Mouse (Mus musculus) gastrocnemius, adult 8-10 months (tissue): Measurements from ENCODE around the gene Calcoco1. TPM values are rescaled to one million over a fixed set of nuclear protein-coding genes. Genes with fewer than 3 reads are reported as not detected.

Experiments used
- DNase-seq, 2 experiments: peaks; one replicate each; pipeline ENCODE4 v3.0.0; 2022; ENCODE audit warnings: low spot score in 2 of 2
- total RNA-seq, 4 experiments: library from RNA; stranded (reverse); gene quantifications; 2 replicates each; pipeline ENCODE4 v1.2.4; 2022

Calcoco1 gene
- total RNA-seq = 10 to 100 TPM; 65.5 to 80.9 (median 72.9) TPM

DNA sequence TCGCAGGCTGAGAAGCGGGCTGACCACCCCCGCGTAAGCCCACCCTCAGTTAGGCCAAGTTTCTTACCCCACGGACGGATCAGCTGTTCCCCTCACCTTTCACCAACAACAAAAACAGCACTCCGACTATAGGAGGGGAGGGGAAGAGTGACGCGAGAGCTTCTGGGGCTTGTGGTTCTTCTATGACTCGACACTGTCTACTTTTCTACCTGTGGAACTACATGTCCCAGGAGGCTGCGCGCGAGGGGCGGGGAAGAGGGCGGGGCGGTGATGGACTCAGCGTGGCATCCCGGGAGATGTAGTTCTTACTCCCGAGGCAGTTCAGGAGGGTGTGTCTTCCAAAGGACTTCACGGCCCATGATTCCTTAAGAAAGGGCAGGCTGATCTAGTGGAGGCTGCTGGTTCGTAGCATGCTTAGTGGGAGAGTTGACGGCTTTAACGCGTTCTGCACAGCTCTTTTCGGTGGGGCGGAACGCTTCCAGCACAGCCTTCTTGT lies at the start of gene Calcoco1:
Gene Calcoco1, minus strand, starts transcription at position 199 of the 496 bp plus-strand sequence.
- peak; percentile 94 to 96 for DNase-seq

DNA sequence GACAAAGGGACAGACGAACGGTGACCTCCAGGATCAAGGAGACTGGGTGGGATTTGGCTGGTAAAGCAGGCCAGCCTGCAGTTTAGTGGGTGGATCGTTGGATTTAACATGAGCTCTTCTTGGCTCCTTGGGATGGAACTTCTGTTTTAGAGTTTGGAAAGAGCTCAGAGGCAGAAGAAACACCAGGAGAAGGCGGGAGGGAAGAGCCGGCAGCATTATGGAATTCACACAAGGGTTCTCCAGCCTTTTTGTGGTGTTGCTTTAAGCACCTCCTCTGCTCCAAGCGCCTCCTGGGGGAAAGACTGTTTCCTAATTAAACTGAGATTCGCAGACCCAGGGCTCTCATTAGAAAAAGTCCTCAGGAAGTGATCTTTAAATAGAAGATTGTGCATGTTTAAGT lies 48.9 kb upstream of the Calcoco1 start:
- no peak for DNase-seq

DNA sequence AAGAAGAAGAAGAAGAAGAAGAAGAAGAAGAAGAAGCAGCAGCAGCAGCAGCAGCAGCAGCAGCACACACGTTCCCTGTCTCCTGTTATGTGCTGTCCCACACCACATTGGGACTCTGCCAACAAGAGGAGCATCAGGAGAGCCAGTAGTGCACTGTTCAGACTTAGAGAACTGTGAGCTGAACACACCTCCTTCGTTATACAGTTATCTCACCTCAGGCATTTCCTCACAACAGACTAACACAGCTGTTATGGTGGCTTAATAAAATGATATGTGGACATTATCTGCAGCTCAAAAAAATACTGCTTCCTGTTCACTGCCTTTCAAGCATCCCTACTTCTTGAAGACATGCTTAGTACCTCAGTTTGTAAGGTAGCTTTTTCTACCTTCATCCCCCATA lies 43.2 kb upstream of the Calcoco1 start:
- DNase-seq = no peak

DNA sequence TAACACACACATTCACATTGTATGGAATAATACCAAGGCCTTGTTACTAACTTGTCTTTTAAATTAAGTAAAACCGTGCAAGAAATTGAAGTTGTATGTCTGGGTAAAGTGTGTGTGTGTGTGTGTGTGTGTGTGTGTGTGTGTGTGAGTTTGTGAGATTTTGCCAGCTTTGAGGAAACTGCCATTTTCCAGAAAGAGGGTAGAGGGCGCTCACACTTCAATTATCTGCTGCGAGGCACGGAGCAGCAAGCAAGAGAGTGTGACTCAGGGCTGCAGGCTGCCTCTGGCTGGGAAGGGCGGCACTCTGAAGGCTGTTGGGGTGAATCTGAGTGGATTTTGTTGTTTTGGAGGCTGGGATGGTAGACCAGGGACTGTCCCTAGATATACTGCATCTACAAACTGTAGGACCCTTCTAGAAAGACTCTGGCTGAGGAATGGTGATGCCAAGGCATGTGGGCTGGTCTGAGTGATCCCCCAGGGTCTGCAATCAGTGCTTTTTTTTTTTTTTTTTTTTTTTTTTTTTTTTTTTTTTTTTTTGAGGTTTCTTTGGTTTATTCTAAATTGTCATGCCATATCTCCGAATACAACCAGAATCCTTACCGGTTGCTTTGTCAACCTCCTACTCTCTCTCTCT lies 39.9 kb upstream of the Calcoco1 start:
- DNase-seq = peak in 1 of 2 experiments; percentile 51

DNA sequence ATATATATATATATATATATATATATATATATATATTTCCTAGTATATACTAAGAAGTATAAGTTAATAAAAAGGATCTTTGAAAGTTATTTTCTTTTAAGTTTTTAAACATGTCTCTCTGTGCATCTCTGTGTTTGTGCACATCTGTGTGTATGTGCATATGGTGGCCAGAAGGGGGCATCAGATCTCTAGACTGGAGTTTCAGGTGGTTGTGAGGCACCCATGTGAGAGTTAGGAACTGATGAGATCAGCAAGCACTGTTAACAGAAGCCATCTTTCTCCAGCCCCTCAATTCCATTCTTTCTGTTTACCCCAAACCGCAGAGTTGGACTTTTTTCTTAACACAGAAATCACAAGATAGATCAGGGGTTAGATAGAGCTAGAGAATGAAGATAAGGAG lies 35.7 kb upstream of the Calcoco1 start:
- DNase-seq = no peak

DNA sequence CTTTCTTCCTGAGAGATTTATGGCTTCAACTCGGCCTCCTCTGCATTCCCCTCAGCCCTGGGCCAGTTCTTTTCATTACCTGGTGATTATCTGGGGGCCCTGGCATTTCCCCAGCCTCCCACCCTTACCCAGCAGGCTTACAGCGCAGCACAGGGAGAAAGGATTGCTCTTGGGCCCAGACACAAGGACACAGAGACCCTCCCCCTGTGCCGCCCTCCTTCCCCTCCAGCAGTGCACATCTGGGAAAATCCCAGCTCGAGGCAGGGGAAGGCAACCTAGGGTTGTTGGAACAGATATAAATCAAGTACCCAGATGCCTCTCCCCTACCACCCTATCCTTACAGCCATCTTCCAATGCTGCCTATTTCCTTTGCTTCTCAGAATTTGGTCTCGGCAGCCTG lies 33.1 kb upstream of the Calcoco1 start:
- DNase-seq = no peak

DNA sequence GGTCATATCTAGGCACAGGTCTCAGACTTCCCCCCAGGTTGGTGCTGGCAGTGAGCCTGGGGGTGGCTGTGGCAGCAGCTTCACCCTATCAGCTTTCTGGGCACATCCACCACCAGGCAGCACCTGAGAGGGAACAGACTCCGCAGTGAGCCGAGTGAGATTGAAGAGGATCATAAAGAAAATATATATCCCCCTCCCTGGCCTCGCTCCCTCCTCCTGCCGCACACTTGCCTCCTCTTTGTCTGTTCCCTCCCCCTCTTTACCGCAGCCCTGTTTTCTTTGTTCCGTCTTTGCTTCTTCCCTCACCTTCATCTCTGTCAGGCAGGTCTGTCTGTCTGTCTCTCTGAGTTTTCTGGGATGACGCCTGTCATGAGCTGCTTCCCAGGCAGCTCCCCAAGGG lies 32.4 kb upstream of the Calcoco1 start:
- no peak for DNase-seq

DNA sequence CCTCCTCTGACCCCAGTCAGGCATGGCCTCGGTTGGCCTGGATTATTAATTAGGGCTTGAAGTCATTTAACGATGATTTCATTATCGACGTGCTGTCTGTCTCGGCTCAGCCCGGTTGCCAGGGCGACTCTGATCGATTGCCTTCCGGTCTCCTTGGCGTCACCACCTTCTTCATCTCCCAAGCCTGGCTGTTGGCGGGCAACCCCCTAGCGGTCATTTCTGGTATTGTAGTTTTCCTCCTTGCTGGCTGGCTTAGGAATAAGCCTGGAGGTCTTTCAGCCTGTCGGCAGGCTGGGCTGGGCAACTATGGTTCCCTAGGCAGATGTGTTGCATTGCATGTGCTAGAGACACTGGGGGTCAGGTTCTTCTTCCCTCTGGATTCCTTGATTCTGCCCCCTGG lies 31.2 kb upstream of the Calcoco1 start:
- peak in 1 of 2 experiments; percentile 17 for DNase-seq

DNA sequence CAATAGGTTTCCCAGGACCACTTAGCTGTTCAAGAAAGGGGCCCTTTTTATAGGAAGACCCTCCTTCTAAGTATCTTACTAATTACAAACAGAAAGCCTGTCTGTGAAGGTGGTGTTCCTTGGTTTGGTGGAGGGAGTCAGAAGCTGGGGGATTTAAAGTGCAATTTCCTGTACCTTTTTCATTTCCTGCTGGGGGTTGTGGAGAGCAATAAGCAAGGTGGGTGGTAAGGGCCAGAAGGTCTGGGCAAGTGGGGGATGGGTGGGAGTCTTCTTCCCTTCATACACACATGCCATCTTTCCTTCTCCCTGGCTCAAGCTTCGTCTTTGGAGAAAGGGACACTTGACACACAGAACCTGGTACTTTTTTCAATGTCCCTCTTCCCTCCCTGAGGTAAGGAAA lies 30.2 kb upstream of the Calcoco1 start:
- DNase-seq = no peak

DNA sequence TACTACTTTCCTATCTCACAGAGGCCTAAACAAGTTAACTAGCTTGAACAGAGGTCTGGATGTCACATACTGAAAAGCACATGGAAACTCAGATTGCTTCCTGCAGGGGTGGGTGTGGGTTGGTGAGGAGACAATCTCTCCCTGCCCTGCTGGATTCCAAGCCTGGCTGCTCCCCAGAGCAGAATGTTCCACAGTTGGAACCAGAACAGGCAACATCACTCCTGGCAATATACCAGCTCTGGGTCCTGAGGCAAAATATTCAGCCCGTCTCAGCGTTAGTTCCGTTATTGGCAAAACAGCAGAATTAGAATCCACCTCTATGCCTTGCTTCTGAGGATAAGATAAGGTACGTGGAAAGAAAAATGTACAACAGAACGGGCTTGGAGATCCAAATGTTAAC lies 28.3 kb upstream of the Calcoco1 start:
- DNase-seq = no peak

DNA sequence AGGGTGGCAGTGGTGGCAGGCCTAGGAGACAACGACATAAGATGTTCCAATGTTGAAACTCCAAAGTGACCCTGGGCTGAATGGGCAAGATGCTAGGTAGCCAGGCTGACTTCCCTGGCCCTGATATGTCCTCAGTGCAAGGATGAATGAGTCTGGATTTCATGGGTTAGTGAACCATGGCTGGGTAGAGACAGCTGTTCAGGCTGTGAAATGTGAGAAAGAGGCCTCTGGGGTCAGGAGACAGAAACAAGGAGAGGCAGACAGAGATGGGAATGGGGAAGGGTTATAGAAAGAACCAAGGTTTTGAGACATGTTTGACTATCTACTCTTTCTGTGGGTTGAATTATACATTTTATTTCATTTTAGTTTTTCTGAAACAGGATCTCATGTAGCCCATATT lies 27.1 kb upstream of the Calcoco1 start:
- DNase-seq = no peak

DNA sequence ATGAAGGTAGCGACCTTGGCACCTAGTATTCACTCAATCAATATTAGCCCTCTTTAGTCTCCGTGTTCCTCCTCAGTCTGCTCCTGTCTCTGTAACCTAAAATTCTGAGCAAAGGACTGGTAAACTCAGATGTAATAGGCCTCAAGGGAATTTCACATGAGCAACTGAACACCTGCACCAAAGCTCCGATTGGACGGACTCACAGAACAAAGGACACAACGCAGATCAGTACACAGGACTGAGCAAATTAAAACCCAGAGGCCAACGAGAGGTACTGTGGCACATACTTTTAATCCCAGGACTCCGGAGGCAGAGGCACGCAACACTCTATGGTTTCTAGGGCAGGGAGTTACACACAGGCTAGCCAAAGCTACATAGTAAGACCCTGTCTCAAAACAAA lies 25.9 kb upstream of the Calcoco1 start:
- DNase-seq = no peak

DNA sequence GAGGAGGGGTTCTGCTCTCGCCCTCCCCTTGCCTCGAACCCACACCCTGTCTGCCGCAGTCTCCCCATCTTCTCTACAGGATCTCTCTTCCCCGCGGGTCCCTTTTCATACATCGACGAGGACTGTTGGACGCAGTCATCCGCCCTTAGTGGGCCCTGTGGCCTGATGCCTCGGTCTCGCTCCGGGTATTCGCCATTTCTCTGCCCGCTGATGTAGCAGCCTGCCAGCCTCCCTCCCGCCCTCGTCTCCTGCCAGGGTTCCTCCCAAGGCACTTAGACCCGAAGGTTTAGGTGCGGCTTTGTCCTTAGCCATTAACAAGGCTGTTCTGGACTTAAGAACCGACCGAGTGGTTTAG lies 25.3 kb upstream of the Calcoco1 start:
- DNase-seq = no peak

DNA sequence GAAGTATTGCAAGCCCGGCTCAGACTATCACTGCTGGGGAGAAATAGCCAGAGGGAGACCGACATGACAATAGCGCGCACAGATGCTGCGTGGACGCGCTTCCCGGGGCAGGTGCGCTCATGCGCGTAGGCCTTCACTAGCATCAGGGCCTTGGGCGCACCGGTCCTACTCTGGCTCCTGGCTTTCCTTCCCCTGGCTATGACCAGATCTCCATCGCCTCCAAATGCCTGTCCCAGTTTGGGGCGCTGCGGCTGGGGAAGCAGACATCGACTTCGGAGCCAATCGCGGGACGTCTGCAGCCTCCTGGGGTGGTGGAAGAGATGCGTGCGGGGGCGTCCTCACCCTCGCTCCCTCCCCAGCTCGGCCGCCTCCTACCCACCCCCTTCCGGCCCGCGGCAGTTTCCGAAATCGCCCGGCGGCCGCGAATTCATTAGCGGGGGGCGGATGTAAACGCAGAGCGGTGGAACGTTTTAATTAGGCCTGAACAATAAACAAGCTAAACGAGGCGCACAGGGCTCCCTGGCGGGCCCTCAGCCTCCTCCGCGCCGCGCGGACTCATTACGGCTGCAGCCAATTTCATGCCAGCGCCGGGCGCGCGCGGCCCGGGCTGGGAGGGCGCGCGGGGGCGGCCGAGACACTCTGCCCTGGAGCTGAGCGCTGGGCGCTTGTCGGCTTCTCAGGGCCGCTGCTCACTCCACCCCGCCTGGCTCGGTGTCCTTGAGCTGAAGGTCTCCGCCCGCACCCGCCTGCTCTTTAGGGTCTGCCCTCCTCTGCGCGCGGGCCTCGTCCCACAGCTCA lies 24.7 kb upstream of the Calcoco1 start:
- DNase-seq = peak in 1 of 2 experiments; percentile 28

DNA sequence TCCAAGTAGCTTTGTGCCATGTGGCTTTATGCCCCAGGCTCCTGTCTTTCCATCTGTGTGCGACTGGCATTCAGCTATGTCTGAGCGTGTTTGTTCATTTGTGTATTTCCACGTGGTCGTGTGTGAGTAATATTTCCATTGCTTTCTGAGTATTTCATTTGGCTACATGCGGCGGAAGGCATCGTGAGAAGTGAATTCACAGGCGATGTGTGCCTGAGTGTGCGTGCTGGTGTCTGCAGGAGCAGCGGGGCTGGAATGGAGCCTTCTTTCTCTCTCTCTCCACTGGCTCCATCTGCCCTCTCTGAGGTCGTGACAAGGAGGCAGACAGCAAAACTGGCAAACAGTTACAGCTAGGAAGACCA lies 24.1 kb upstream of the Calcoco1 start:
- no peak for DNase-seq

DNA sequence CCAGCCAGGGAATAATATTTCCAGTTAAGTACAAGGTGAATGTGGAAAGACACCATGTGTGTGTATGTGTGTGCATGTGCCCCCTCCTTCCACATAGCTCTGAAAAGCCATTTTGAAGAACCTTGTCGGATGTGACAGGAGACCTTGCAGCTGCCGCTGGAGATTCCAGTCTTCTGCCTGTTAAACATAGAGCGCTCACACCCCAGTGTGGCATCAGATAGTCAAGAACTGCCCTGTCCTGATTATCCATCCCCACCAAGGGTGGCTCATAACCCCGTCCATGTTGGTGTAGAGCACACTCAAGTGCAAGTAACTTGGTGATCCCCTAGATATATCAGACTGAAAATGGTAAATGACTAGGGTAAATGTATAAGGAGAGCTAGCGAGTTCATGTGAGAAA lies 23.4 kb upstream of the Calcoco1 start:
- no peak for DNase-seq

DNA sequence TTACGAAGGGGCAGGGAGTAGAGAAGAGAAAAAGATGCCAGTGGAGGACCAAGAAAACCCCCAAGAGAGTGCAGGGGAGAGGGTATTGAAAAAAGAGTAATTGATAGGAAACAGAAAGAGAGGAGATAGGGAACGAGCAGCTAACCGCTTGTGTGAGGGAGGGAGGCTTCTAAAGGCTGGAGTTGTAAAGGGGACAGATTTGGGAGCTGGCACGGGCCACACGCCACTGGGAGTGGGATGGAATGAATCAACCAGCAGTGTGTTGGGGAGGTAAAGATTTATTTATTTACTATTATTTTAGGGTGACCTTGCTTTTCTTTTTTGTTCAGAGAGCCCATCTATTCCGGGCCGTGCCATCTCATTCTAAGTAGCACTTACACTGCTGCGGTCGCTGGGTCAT lies 22.9 kb upstream of the Calcoco1 start:
- DNase-seq = no peak

DNA sequence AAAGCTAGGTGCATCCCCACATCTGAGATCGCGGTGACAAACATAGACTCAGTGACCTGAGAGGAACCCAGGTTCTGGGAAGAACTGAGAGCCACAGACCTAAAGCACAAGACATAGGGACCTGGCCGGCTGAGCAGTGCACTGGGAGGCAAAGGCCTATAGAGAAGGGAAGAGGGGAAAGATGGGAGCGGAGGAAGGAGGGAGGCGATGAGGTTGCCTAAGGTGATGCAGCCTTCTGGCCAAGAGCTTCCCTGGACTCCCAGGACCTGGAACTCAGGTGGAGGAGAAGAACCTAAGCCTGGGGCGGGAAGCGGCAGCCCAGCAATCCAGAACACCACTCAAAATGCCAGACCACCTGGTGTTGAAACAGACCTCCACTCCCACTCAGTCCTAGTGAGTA lies 22.4 kb upstream of the Calcoco1 start:
- DNase-seq = no peak

DNA sequence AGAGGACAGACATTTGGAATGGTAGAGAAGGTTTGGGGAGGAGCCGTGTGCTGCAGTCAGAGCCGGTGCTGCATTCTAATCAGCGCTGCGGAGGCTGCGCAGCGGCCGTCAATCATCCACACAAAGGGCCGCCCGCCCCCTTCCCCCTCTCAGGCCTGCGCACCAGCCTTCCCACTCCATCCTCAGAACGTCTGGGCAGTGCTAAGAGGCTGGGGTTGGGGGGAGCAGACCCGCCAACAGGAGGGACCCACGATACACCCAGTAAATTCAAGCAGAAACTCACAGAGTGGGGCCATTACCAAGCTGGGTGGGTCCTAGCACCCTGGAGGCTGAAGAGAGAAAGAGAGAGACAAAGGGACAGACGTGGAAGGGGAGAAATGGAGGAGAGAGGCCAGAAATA lies 22.0 kb upstream of the Calcoco1 start:
- DNase-seq = no peak

DNA sequence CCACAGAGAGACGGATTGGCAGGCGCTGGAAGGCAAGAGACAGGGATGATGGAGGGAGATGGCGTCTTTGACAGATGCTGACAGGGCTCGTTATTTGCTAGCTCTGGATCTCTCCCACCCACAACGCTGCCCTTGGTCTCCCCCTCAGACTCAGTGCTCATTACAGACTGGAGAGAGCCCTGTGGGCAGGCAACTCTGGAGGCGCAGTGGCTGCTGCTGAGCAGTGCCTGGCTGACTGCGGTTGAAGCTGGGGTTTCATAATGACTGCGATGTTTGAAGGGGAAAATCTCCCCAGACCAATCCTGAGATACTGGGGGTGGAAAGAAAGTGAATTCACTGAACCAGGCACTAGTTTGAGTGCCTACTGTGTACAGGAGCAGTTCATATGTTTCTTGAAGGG lies 21.2 kb upstream of the Calcoco1 start:
- no peak for DNase-seq

DNA sequence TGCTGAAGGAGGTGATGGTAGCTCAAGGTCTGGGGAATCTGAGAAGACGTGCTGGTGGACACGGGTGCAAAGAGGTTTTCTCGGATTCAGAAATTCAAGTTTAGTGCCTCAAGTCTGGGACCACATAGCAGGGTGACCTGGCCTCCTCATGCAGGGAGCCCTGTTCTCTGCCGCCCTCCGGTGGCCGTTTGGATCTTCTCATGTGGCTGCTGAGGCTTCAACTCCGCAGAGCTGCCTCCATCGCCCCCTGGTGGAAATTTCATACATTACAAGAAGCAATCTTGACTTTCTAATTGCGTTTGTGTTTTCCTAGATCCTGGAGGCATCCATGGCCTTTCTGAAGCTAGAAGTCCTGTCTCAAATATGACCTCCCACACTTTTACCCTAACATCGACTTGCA lies 20.6 kb upstream of the Calcoco1 start:
- DNase-seq = peak; percentile 88 to 89

DNA sequence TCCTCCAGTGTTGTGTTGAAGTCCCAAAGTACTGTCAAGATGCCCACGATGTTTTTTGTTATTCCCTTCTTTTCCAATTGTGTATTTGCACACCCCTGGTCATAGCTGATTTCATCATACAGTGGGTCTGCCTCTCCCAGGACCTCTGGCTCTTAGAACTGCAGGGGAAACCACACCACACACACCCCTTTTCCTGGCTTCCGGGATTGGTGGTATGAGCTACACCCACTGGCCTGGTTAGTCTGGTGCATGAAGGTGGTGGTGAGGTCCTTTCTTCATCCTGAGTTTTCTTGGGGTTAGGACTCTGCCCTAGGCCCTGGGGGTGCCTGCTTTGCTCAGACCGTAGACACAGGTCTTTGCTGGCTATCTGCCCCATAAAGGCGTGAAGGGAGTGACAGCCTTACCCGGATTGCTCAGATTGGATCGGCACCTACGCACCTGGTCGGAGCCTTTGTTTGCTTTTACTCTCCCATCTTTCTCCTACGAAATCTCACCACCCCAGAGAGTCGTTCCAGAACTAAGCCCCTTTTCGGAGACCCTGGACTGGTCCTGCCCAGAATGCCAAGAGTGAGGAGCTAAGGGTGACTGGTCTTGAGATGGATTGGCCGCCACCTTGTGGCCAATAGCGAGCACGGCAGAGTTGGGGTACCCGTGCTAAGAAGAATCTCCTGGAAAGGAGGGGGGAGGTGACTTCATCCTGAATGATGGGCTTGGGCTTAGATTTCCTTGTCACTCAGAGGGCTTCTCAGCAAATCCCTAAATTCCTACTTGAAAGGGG lies 17.7 kb upstream of the Calcoco1 start:
- peak in 1 of 2 experiments; percentile 24 for DNase-seq
